13 mouse cellular contexts compared by ENCODE assay signal in genomic region chr9:30964685-30965084, GRCm38 (mm10). TPM values are rescaled to one million over a fixed set of nuclear protein-coding genes. Genes with fewer than 3 reads are reported as not detected.
DNase-seq lines count a peak whose midpoint lies in the region; ATAC-seq and TF ChIP-seq lines count a peak whose summit lies in the region.
"Had no signal": no experiment of that assay in that cellular context is flagged by ENCODE, and none has a peak within 500 bp of the region (broad histone marks: within the 10 kb centered on the region; RNA-seq: fewer than 3 reads in every experiment).

No protein-coding gene starts in this region.

- no peaks in the 10 kb centered on the region for H3K9me3 ChIP-seq in heart, embryonic 16.5 days (replicated peaks; ENCODE audit: control insufficient read depth, low read length)
- H3K9me3 ChIP-seq in limb, embryonic 14.5 days (ENCODE audit: control insufficient read depth, low read length) = no peaks in the 10 kb centered on the region

- no peak for TF ChIP-seq POLR2A in limb, embryonic 14.5 days (IDR thresholded peaks at IDR 0.05; ENCODE audit: borderline replicate concordance, extremely low read depth, insufficient read depth, insufficient read length)

- no peak overlapping the region for H3K4me2 ChIP-seq in heart, embryonic 16.5 days (ENCODE audit: low read depth, low read length)
- H3K4me2 ChIP-seq in limb, embryonic 14.5 days (replicated peaks; ENCODE audit: low read depth, low read length, severe bottlenecking) = no peak overlapping the region

- peaks cover 3% of the 10 kb centered on the region; the same call in 1 of the 2 replicates for H3K4me1 ChIP-seq in heart, embryonic 16.5 days (ENCODE audit: control insufficient read depth, insufficient read depth, low read length)
- H3K4me1 ChIP-seq in limb, embryonic 14.5 days (ENCODE audit: control insufficient read depth, insufficient read depth, low read length) = peaks cover 5% of the 10 kb centered on the region; the same call in 1 of the 2 replicates

- DNase-seq in heart, adult 9 months (ENCODE audit: low spot score in 2 of 2) = no peak
- peak; percentile 27 for DNase-seq in urinary bladder, postnatal 14 days (ENCODE audit: low spot score)
- no peak for DNase-seq in urinary bladder, postnatal 10 days (ENCODE audit: low spot score)
- peak; percentile 61 for DNase-seq in limb, embryonic 14.5 days (ENCODE audit: low spot score)
- peak; percentile 29 for DNase-seq in yolk sac, embryonic 10.5 days (ENCODE audit: low spot score)
- no peak for DNase-seq in cerebellum, postnatal 14 days
- no peak for DNase-seq in natural killer cell, adult 2 months (ENCODE audit: low spot score in 2 of 2)
- DNase-seq: cerebellum, adult 9-10 months; kidney, postnatal 25 days; thymus, adult 2 months had no signal

- H3K36me3 ChIP-seq in heart, embryonic 16.5 days (ENCODE audit: control insufficient read depth, insufficient read depth) = no peaks in the 10 kb centered on the region
- no peaks in the 10 kb centered on the region for H3K36me3 ChIP-seq in limb, embryonic 14.5 days (ENCODE audit: control insufficient read depth, insufficient read depth, low read length)

- 52% methylated on average over 10 of the region's 10 CpGs for WGBS in heart, embryonic 16.5 days
- WGBS in limb, embryonic 14.5 days = 44% methylated on average over 10 of the region's 10 CpGs

- no peak overlapping the region for H3K4me3 ChIP-seq in heart, embryonic 16.5 days (ENCODE audit: low read length)
- no peak overlapping the region for H3K4me3 ChIP-seq in limb, embryonic 14.5 days (replicated peaks; ENCODE audit: low read length)

- H3K9ac ChIP-seq in heart, embryonic 16.5 days (ENCODE audit: low read length) = no peak overlapping the region
- no peak overlapping the region for H3K9ac ChIP-seq in limb, embryonic 14.5 days (ENCODE audit: low read depth, low read length, severe bottlenecking)

- H3K27ac ChIP-seq in heart, embryonic 16.5 days (ENCODE audit: low read length) = peak overlapping the region; percentile 33
- no peak overlapping the region for H3K27ac ChIP-seq in limb, embryonic 14.5 days (replicated peaks; ENCODE audit: low read depth, low read length)
- H3K27ac ChIP-seq: macrophage had no signal

- no peaks in the 10 kb centered on the region for H3K27me3 ChIP-seq in heart, embryonic 16.5 days (ENCODE audit: control insufficient read depth, insufficient read depth, low read length)
- H3K27me3 ChIP-seq in limb, embryonic 14.5 days (ENCODE audit: control insufficient read depth, insufficient read depth, low read length) = no peaks in the 10 kb centered on the region
- H3K27me3 ChIP-seq: CH12.LX had no signal

- ATAC-seq in heart, embryonic 16.5 days (replicated peaks; ENCODE audit: extremely low read depth, insufficient read depth, low FRiP score) = peak; percentile 28; the same call in 1 of the 2 replicates
- ATAC-seq in limb, embryonic 14.5 days (ENCODE audit: low FRiP score, low read depth) = peak; percentile 94

RNA-seq across cellular contexts. Expression of gene Adamts8, which starts 22.3 kb away (rescaled TPM):
- 10.0 and 12.7 TPM in 2 replicates for polyA plus RNA-seq in heart, embryonic 16.5 days (2015; fragmentation: Nextera tagmentation; extraction: Ambion mirVana)
- polyA plus RNA-seq in limb, embryonic 14.5 days (2012; rRNA removed) = 4.2 and 4.4 TPM in 2 replicates
- polyA plus RNA-seq in limb, embryonic 14.5 days (2014; fragmentation: Nextera tagmentation; extraction: Ambion mirVana) = 4.4 and 5.0 TPM in 2 replicates
- polyA plus RNA-seq: macrophage had no signal

RNA-seq across cellular contexts. Expression of gene Adamts15, which starts 42.4 kb away (rescaled TPM):
- 4.3 and 5.4 TPM in 2 replicates for polyA plus RNA-seq in heart, embryonic 16.5 days (2015; fragmentation: Nextera tagmentation; extraction: Ambion mirVana)
- 33.2 and 39.5 TPM in 2 replicates for polyA plus RNA-seq in limb, embryonic 14.5 days (2012; rRNA removed)
- 29.0 and 39.9 TPM in 2 replicates for polyA plus RNA-seq in limb, embryonic 14.5 days (2014; fragmentation: Nextera tagmentation; extraction: Ambion mirVana)

Comparison
In these comparisons a context has a peak if more than half of its experiments do, and no peak if none do; other contexts are left out.
1. DNase-seq: peak in urinary bladder, postnatal 14 days (single experiment), limb, embryonic 14.5 days (single experiment) and yolk sac, embryonic 10.5 days (single experiment); none in heart, adult 9 months (0 of 2), urinary bladder, postnatal 10 days (single experiment), cerebellum, postnatal 14 days (0 of 2) and natural killer cell, adult 2 months (0 of 2).